Mouse (Mus musculus): Measurements from ENCODE around the gene Arhgef12.
"Not testable (repeated sequence)": the region's sequence is repeated elsewhere in the genome, so short reads cannot be mapped to it uniquely, and the experiment has no call there.

Arhgef12 gene

GRCm38 (mm10) chr9:43014886-43015285, 92.2 kb downstream of the Arhgef12 start:
- in situ Hi-C loops (cut with MboI; ENCODE audit: low sequenced_read_pairs): no loop called here

DNA sequence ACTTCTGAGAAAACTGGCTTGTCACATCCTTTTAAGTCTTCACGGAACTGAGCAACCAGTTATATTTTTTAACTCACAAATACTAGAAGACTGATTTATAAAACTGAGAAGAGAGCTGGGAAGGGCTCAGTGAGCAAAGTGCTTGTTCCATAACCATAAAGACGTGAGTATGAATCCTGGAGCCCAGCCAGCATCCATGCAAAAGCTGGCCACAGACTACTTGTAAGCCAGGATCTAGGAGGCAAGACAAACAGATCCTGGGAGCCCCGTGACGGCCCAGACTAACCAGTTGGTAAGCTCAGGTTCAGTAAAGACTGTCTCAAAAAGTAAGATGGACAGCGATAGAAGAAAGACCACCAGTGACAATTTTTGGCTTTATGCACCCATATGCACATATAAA, 94.5 kb downstream of the Arhgef12 start:
- in situ Hi-C loops (cut with MboI; ENCODE audit: low sequenced_read_pairs): no loop called here

DNA sequence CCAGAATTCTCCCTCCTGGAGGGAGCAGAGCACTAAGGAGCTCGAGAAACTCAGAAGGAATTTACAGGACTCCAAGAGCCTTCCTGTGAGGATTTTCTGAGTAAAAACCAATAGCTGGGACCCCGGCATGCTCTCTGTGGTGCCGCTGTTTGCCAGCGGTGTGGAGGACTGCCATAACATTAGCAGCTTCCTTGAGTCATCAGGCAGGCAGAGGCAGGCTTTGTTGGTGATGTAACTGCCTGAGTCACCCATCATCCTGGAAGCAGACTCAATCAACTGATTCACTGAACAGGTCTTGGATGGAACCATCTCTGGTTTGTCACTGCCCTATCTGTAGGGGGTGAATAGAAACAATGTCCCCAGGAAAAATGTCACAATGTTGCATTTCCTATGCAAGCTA, 96.0 kb downstream of the Arhgef12 start:
- in situ Hi-C loops (cut with MboI; ENCODE audit: low sequenced_read_pairs): no loop called here

- in situ Hi-C loops (cut with MboI; ENCODE audit: low sequenced_read_pairs): loop anchor here (5.0 kb wide), 1 partner anchor 213 kb away; no protein-coding TSS in a partner anchor
Observed at GRCm38 (mm10) chr9:43003881-43004280, 103.2 kb downstream of the Arhgef12 start.

- in situ Hi-C loops (cut with MboI; ENCODE audit: low sequenced_read_pairs): loop anchor here (5.0 kb wide), 1 partner anchor 214 kb away; no protein-coding TSS in a partner anchor
Observed at GRCm38 (mm10) chr9:43003017-43003416, 104.0 kb downstream of the Arhgef12 start.

DNA sequence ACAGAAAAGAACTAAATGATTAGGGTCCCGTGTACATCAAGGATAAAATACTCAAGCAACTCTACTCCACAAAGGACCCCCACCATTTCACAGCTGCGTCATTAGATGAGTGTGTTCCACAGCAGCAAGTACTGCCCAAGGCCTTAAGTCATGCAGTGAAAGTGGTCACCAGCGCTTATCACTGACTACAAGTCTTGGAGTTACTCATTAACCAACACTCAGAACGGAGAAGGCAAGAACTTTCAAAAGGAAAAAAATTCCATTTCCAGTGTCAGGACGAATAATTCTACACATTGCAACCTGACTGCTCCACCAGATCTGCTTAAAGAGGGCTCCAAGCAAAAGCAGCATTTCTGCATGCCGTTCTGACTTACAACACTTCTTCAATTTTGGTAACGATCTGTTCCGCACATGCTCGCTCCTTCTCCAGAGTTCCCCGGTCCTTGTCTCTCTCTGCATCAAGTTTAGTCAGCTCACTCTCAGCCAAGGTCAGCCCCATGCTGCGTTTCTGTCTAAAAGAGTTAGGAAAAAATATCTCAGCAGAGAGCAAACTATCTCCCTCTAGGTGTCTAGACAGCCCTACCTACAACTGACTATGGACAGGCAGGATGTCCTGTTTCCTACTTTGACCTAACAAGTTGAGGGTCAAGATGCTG, 106.3 kb downstream of the Arhgef12 start:
- in situ Hi-C loops (cut with MboI; ENCODE audit: low sequenced_read_pairs): loop anchor here (5.0 kb wide), 1 partner anchor 217 kb away; no protein-coding TSS in a partner anchor

GRCm38 (mm10) chr9:43000070-43000469, 107.0 kb downstream of the Arhgef12 start:
- in situ Hi-C loops (cut with MboI; ENCODE audit: low sequenced_read_pairs): loop anchor here (5.0 kb wide), 1 partner anchor 217 kb away; no protein-coding TSS in a partner anchor

- in situ Hi-C loops (cut with MboI; ENCODE audit: low sequenced_read_pairs): no loop called here
Observed at GRCm38 (mm10) chr9:42997526-42997925, 109.5 kb downstream of the Arhgef12 start.

DNA sequence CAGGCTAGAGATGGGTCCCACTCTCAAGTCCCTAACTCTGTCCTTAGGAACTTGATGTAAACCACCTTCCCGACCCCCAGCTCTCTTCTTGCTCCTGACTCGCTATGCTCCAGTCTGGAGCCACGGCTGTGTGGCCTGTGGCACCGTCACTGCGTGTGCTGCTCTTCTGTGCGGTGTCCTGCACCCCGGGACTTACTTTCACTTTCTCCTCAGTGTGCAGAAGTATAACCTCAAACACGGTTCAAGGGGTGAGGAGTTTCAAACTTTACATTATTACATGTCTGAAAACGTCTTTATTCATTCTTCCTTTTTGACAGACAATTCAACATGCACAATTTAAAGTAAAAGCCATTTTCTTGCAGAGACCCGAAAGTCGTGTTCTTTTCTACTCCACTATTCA, 111.7 kb downstream of the Arhgef12 start:
- in situ Hi-C loops (cut with MboI; ENCODE audit: low sequenced_read_pairs): no loop called here

GRCm38 (mm10) chr9:42994708-42995107, 112.3 kb downstream of the Arhgef12 start:
- in situ Hi-C loops (cut with MboI; ENCODE audit: low sequenced_read_pairs): no loop called here

- in situ Hi-C loops (cut with MboI; ENCODE audit: low sequenced_read_pairs): no loop called here
Observed at GRCm38 (mm10) chr9:42993659-42994058, 113.4 kb downstream of the Arhgef12 start.

DNA sequence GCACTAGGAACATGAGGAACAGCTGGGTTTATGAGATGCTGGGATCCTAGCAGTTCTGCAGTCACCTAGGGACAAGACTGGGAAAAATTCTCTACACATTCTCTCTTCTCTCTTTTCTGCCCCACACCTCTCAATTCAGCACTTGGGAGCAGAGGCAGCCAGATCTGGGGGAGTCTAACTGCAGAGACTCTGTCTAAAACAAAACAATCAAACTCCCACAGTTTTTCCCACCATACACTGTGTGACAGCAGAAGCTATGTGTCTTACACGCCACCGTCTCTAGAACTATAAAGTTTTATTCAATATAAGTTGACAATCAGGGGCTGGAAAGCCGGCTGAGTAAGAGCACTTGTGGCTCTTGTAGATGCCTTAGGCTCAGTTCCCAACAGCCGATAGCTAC, 119.1 kb downstream of the Arhgef12 start:
- in situ Hi-C loops (cut with MboI; ENCODE audit: low sequenced_read_pairs): no loop called here

- in situ Hi-C loops (cut with MboI; ENCODE audit: low sequenced_read_pairs): no loop called here
Observed at GRCm38 (mm10) chr9:42968894-42969521, 138.0 kb downstream of the Arhgef12 start.

DNA sequence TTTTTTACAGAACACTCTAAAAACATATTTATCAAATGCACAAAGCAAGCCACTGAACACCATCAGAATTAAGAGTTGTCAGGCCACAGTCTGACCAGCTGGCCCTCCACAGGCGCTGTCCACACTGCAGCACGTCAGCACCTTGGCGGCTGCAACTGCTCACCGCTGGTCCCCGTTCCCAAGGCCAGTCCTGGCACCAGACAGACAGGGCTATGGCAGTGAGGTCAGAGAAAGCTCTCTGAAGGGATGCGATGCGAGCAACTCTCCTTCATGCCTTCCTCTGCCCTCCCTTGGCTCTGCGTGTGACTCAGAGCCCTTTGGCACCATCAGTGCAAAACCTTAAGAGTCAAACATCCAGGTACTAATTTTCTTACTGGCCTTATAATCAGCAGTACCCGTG, 139.3 kb downstream of the Arhgef12 start:
- in situ Hi-C loops (cut with MboI; ENCODE audit: low sequenced_read_pairs): no loop called here

- in situ Hi-C loops (cut with MboI; ENCODE audit: low sequenced_read_pairs): not testable (repeated sequence)
Observed at GRCm38 (mm10) chr9:42964809-42965208, 142.2 kb downstream of the Arhgef12 start.

DNA sequence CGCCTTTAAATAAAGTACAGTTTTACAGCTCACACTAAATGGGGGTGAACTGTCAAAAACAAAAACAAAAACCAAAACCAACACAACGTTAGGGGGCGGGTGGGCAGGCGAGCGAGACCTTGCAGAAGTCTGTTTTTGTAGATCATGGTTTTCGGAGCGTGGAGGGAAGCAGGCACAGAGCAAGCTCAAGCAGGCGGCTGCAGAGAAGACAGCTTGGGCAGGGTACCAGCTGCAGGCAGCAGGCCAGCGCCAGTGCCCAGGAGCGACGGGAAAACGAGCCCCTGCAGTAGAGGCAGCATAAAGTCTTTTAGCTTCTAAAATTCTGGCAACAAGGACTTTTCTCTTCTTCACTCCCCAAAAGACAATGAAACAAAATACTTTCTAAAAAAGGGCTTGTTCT, 142.7 kb downstream of the Arhgef12 start:
- in situ Hi-C loops (cut with MboI; ENCODE audit: low sequenced_read_pairs): no loop called here

DNA sequence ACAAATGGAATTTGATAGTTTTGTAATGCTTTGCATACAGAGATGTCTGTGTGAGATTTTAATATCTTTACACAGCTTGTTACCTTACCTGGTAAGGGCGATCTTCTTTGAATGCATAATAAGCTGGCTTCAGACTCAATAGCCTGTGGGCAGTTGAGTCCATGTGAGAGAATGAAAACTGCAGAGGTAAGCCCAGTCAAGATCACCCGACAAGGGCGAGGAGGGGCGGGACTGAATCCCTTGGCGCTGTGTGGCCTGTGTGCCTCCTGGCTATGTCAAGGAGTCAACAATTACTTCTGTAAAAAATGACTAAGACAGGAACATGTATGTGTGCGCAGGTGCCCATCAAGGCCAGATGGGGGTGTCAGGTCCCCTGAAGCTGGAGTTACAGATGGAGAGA, 144.5 kb downstream of the Arhgef12 start:
- in situ Hi-C loops (cut with MboI; ENCODE audit: low sequenced_read_pairs): no loop called here

DNA sequence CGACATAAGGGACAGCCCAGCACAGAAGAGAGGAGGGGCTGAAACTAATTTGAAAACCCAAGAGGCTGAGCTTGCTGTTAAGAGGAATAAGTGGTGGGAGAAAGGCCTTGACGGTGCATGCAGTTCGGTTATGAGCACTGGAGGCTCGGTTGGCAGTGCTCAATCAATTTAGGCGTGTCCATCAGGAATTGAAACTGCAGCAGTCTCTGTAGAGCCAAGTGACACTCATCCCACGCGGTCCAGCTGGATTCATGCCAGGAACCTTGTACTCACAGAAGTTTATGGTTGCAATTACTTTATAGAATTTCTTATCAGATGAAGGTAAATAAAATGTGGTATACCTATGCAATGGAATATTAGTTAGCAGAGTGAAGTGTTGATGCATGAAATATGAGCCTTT, 148.6 kb downstream of the Arhgef12 start:
- in situ Hi-C loops (cut with MboI; ENCODE audit: low sequenced_read_pairs): no loop called here

GRCm38 (mm10) chr9:42948381-42948780, 158.7 kb downstream of the Arhgef12 start:
- in situ Hi-C loops (cut with MboI; ENCODE audit: low sequenced_read_pairs): loop anchor here (25.0 kb wide), 1 partner anchor 611 kb away; no protein-coding TSS in a partner anchor

GRCm38 (mm10) chr9:42945174-42945573, 161.9 kb downstream of the Arhgef12 start:
- in situ Hi-C loops (cut with MboI; ENCODE audit: low sequenced_read_pairs): loop anchor here (25.0 kb wide), 1 partner anchor 608 kb away; no protein-coding TSS in a partner anchor

DNA sequence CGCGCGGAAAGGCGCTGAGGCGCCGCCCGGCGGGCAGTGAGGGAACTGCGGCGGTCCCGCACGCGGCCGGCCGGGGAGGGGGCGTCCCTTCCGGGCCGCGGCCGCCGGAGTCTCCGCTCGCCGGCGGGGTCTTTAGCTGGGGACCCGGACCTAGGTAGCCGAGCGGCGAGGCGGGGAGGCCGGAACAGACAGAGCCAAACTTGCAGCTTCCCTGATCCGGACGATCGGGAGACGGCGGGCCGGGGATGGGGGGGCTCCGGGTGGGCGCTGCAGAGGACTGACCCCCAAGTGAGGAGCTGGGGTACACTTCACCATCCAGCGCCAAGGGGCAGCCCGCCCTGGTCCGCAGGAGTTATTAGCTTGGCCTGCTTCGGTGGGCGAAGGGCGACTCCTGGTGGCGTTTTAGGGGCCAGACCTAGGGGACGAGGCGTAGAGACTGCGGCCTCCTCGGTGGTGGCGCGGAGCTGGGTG, 162.5 kb downstream of the Arhgef12 start:
- in situ Hi-C loops (cut with MboI; ENCODE audit: low sequenced_read_pairs): loop anchor here (25.0 kb wide), 1 partner anchor 607 kb away; no protein-coding TSS in a partner anchor

All from CH12F3 (cell line).